Mouse (Mus musculus) ES-E14 (cell line): Measurements from ENCODE around the gene Gm21860.

ENCODE experiments used
- CHD2 ChIP-seq: IDR thresholded peaks from 2 replicates; pipeline ENCODE4 v1.6.1; 2014; ENCODE audit warnings: mild to moderate bottlenecking, low read depth, low read length, inconsistent platforms
- ZC3H11A ChIP-seq: IDR thresholded peaks from 2 replicates; pipeline ENCODE4 v1.6.1; 2012; ENCODE audit warnings: low read depth, mild to moderate bottlenecking, inconsistent platforms, low read length, borderline replicate concordance

- no peak for TF ChIP-seq ZC3H11A
- no peak for TF ChIP-seq CHD2
These were observed 14.5 kb downstream of the Gm21860 start for GRCm38 (mm10) chrY:90740013-90740561.
